Comparison of ENCODE assay signal across 26 mouse cellular contexts in the genomic region with DNA sequence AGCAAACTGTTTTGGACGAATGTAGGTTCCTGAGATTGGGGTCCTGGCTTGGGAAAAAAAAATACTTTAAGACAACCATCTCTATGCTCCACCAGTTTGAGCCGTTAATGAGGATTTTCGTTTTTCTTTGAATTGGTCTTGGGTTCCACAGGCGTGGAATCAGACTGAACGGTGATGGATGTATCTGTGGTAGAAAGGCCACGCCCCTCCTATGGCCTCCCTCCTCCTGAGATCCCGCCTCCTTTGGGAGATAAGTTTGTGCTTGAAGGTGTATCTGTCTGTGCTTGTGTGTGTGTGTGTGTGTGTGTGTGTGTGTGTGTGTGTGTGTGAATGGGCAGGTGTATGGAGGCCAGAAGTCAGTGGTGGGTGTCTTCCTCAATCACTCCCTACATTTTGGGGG. TPM values are rescaled to one million over a fixed set of nuclear protein-coding genes. Genes with fewer than 3 reads are reported as not detected.
DNase-seq lines count a peak whose midpoint lies in the region; ATAC-seq and TF ChIP-seq lines count a peak whose summit lies in the region.
"Had no signal": no experiment of that assay in that cellular context is flagged by ENCODE, and none has a peak within 500 bp of the region (broad histone marks: within the 10 kb centered on the region; RNA-seq: fewer than 3 reads in every experiment).

No protein-coding gene starts in this region.

- H3K27ac ChIP-seq in ES-E14 (ENCODE audit: insufficient read depth, low read depth, low read length, poor library complexity, severe bottlenecking), result peak overlapping the region; percentile 6; the same call in 1 of the 2 replicates
- no peak overlapping the region for H3K27ac ChIP-seq in kidney, embryonic 16.5 days (ENCODE audit: low read length)

- H3K4me2 ChIP-seq in kidney, embryonic 16.5 days (replicated peaks; ENCODE audit: low read depth, low read length), result no peak overlapping the region

- in situ Hi-C loops in ES-E14 (cut with MboI; ENCODE audit: low sequenced_read_pairs in 2 of 2, unreplicated experiment in 2 of 2), result no loop called here

- H3K9me3 ChIP-seq in ES-E14 (ENCODE audit: control insufficient read depth, insufficient read depth, low read depth, low read length), result no peaks in the 10 kb centered on the region
- no peaks in the 10 kb centered on the region for H3K9me3 ChIP-seq in kidney, embryonic 16.5 days (ENCODE audit: low read length)

- no peaks in the 10 kb centered on the region; the same call in 1 of the 2 replicates for H3K36me3 ChIP-seq in ES-E14 (ENCODE audit: control insufficient read depth, insufficient read depth, low read length, poor library complexity, severe bottlenecking)
- no peaks in the 10 kb centered on the region for H3K36me3 ChIP-seq in kidney, embryonic 16.5 days (ENCODE audit: insufficient read depth, low read length)
- H3K36me3 ChIP-seq: G1E had no signal

- ATAC-seq in kidney, embryonic 16.5 days (ENCODE audit: low FRiP score, low TSS enrichment), result no peak
- ATAC-seq: activated CD4-positive, CD25-positive, alpha-beta regulatory T cell, adult 4 months; CD4-positive, CD25-positive, alpha-beta regulatory T cell, adult 4 months; Patski had no signal

- peaks cover 6% of the 10 kb centered on the region for H3K27me3 ChIP-seq in kidney, embryonic 16.5 days (ENCODE audit: insufficient read depth, low read length)
- H3K27me3 ChIP-seq: Patski had no signal

- DNase-seq in ES-CJ7 (ENCODE audit: low read depth, low spot score) (peak; percentile 55), ES-E14 (ENCODE audit: low read depth, low spot score) (no peak), R1 (ENCODE audit: low read depth, low spot score) (peak; percentile 69), ZHBTc4 (ENCODE audit: low read depth, low spot score) (peak; percentile 72)
- no peak for DNase-seq in left cerebral cortex, adult 18-20 months (ENCODE audit: low spot score in 2 of 2)
- no peak for DNase-seq in kidney, postnatal 4 days
- DNase-seq in adrenal gland, postnatal 14 days, result no peak
- DNase-seq: adrenal gland, adult 2 months; adrenal gland, adult 8-10 months; adrenal gland, postnatal 10 days; adrenal gland, postnatal 25 days; adrenal gland, postnatal 36 days; B cell, adult 2 months; cerebellum, adult 11 months; cerebellum, adult 11-12 months; cerebellum, adult 18-20 months; cerebellum, adult 2 months; cerebellum, adult 8-10 months; cerebellum, adult 9-10 months; cerebellum, adult 9-11 months had no signal

- WGBS in kidney, embryonic 16.5 days, result 71% methylated on average over 7 of the region's 7 CpGs

- no peak overlapping the region for H3K9ac ChIP-seq in ES-E14 (ENCODE audit: insufficient read depth, low read depth, low read length, poor library complexity, severe bottlenecking)
- H3K9ac ChIP-seq in kidney, embryonic 16.5 days (replicated peaks; ENCODE audit: low read length), result no peak overlapping the region

- peaks cover 10 to 31% of the 10 kb centered on the region in 2 experiments for H3K4me1 ChIP-seq in ES-E14 (ENCODE audit: control insufficient read depth in 2 of 2, insufficient read depth in 2 of 2, low read length in 2 of 2, poor library complexity in 1 of 2)
- peaks cover 25% of the 10 kb centered on the region for H3K4me1 ChIP-seq in kidney, embryonic 16.5 days (ENCODE audit: insufficient read depth, low read length)

- no peak overlapping the region for H3K4me3 ChIP-seq in ES-E14 (ENCODE audit: insufficient read depth in 1 of 2, low read depth in 1 of 2, low read length in 2 of 2, poor library complexity in 1 of 2, severe bottlenecking in 1 of 2)
- H3K4me3 ChIP-seq in kidney, embryonic 16.5 days (ENCODE audit: low read length), result no peak overlapping the region

TF ChIP-seq in ES-E14, 5 proteins besides CTCF, POLR2A, EP300 and RAD21:
- no peak for TF ChIP-seq CHD2 (IDR thresholded peaks at IDR 0.05; ENCODE audit: low read depth, low read length)
- TF ChIP-seq HCFC1 (IDR thresholded peaks at IDR 0.05; ENCODE audit: borderline replicate concordance, insufficient read depth, low read length), result no peak
- TF ChIP-seq ZC3H11A (IDR thresholded peaks at IDR 0.05; ENCODE audit: borderline replicate concordance, low read depth, low read length), result no peak

RNA-seq across cellular contexts. Expression of a gene that starts 5.9 kb away (rescaled TPM):
- total RNA-seq in ES-E14 (2012; rRNA removed), result 2.5 and 4.4 TPM in 2 replicates
- 11.7 and 11.9 TPM in 2 replicates for polyA plus RNA-seq in kidney, embryonic 16.5 days (2015; fragmentation: Nextera tagmentation; extraction: Ambion mirVana)
- total RNA-seq in left cerebral cortex, adult 18-20 months (2021), result not detected
- total RNA-seq in adrenal gland, postnatal 14 days (2021), result 7.1 and 8.4 TPM in 2 replicates
- total RNA-seq: CH12.LX, G1E had no signal
- polyA plus RNA-seq: G1E had no signal

RNA-seq across cellular contexts. Expression of a gene that starts 21.9 kb away (rescaled TPM):
- 5.3 and 7.2 TPM in 2 replicates for total RNA-seq in ES-E14 (2012; rRNA removed)
- 27.3 and 28.2 TPM in 2 replicates for polyA plus RNA-seq in kidney, embryonic 16.5 days (2015; fragmentation: Nextera tagmentation; extraction: Ambion mirVana)
- 10 to 100 TPM; 53.3 to 53.9 TPM for total RNA-seq in left cerebral cortex, adult 18-20 months (2021)
- 6.6 and 7.1 TPM in 2 replicates for total RNA-seq in adrenal gland, postnatal 14 days (2021)

RNA-seq across cellular contexts. Expression of a gene that starts 30.8 kb away (rescaled TPM):
- total RNA-seq in ES-E14 (2012; rRNA removed), result 43.4 and 44.7 TPM in 2 replicates
- 84.4 and 107 TPM in 2 replicates for polyA plus RNA-seq in kidney, embryonic 16.5 days (2015; fragmentation: Nextera tagmentation; extraction: Ambion mirVana)
- total RNA-seq in left cerebral cortex, adult 18-20 months (2021), result 10 to 100 TPM in 1 of 2 experiments, 1 to 10 TPM in 1; 7.9 to 10.6 TPM
- 344 and 362 TPM in 2 replicates for total RNA-seq in adrenal gland, postnatal 14 days (2021)

RNA-seq across cellular contexts. Expression of a gene that starts 31.0 kb away (rescaled TPM):
- 24.3 and 30.9 TPM in 2 replicates for total RNA-seq in ES-E14 (2012; rRNA removed)
- polyA plus RNA-seq in kidney, embryonic 16.5 days (2015; fragmentation: Nextera tagmentation; extraction: Ambion mirVana), result 38.6 and 39.0 TPM in 2 replicates
- total RNA-seq in left cerebral cortex, adult 18-20 months (2021), result 10 to 100 TPM; 17.9 to 26.0 TPM
- total RNA-seq in adrenal gland, postnatal 14 days (2021), result 34.6 and 41.1 TPM in 2 replicates

Comparison
In these comparisons a context has a peak if more than half of its experiments do, and no peak if none do; other contexts are left out.
1. DNase-seq: peak in ES-CJ7 (single experiment), R1 (single experiment) and ZHBTc4 (single experiment); none in ES-E14 (single experiment), left cerebral cortex, adult 18-20 months (0 of 2), kidney, postnatal 4 days (0 of 2) and adrenal gland, postnatal 14 days (single experiment).